Mouse (Mus musculus): ENCODE data around the gene Necab2. TPM values are rescaled to one million over a fixed set of nuclear protein-coding genes. Genes with fewer than 3 reads are reported as not detected.

The Necab2 gene
- polyA plus RNA-seq, 1 experiment from 2014 or later: 16.3 TPM

GRCm38 (mm10) chr8:119442013-119442412 is 4.5 kb upstream of the Necab2 start:
- WGBS: 76% methylated on average over 5 of the region's 5 CpGs
- Histone ChIP-seq H3K27ac (replicated peaks) (no peak overlapping the region), H3K36me3 (no peaks in the 10 kb centered on the region), H3K9me3 (replicated peaks) (no peaks in the 10 kb centered on the region), H3K27me3 (ENCODE audit: low read depth, poor library complexity, severe bottlenecking) (peaks cover 53% of the 10 kb centered on the region), H3K4me3 (no peak overlapping the region), H3K4me1 (peaks cover 37% of the 10 kb centered on the region)
- no peak for DNase-seq (ENCODE audit: low spot score)

GRCm38 (mm10) chr8:119442970-119443369 is 3.5 kb upstream of the Necab2 start:
- Histone ChIP-seq H3K4me1 (peaks cover 40% of the 10 kb centered on the region), H3K9me3 (replicated peaks) (no peaks in the 10 kb centered on the region), H3K4me3 (no peak overlapping the region), H3K27me3 (ENCODE audit: low read depth, poor library complexity, severe bottlenecking) (peaks cover 62% of the 10 kb centered on the region), H3K36me3 (no peaks in the 10 kb centered on the region), H3K27ac (replicated peaks) (no peak overlapping the region)
- 92% methylated on average over 8 of the region's 8 CpGs for WGBS
- DNase-seq (ENCODE audit: low spot score): no peak

GRCm38 (mm10) chr8:119446990-119447780 is 666 bp downstream of the Necab2 start:
- Histone ChIP-seq H3K36me3 (peaks cover 7% of the 10 kb centered on the region), H3K4me1 (peaks cover 31% of the 10 kb centered on the region), H3K9me3 (replicated peaks) (no peaks in the 10 kb centered on the region), H3K27ac (replicated peaks) (peak overlapping the region; percentile 92), H3K4me3 (peak overlapping the region; percentile 82), H3K27me3 (ENCODE audit: low read depth, poor library complexity, severe bottlenecking) (peaks cover 67% of the 10 kb centered on the region)
- DNase-seq (ENCODE audit: low spot score): peak; percentile 56
- whole genome bisulfite sequencing: 2% methylated on average over 62 of the region's 80 CpGs

- WGBS: 2% methylated on average over 17 of the region's 17 CpGs
- Histone ChIP-seq H3K27ac (replicated peaks) (peak overlapping the region; percentile 92), H3K36me3 (peaks cover 7% of the 10 kb centered on the region), H3K9me3 (replicated peaks) (no peaks in the 10 kb centered on the region), H3K4me1 (peaks cover 31% of the 10 kb centered on the region), H3K27me3 (ENCODE audit: low read depth, poor library complexity, severe bottlenecking) (peaks cover 61% of the 10 kb centered on the region), H3K4me3 (peak overlapping the region; percentile 82)
- peak; percentile 40 for DNase-seq (ENCODE audit: low spot score)
These were observed 1.3 kb downstream of the Necab2 start for GRCm38 (mm10) chr8:119447781-119448170.

- Histone ChIP-seq H3K9me3 (replicated peaks) (no peaks in the 10 kb centered on the region), H3K4me3 (no peak overlapping the region), H3K27ac (replicated peaks) (no peak overlapping the region), H3K36me3 (peaks cover 7% of the 10 kb centered on the region), H3K4me1 (peaks cover 31% of the 10 kb centered on the region), H3K27me3 (ENCODE audit: low read depth, poor library complexity, severe bottlenecking) (peaks cover 55% of the 10 kb centered on the region)
- no peak for DNase-seq (ENCODE audit: low spot score)
- 82% methylated on average over 12 of the region's 12 CpGs for WGBS
These were observed 3.1 kb downstream of the Necab2 start for GRCm38 (mm10) chr8:119449627-119450026.

- peaks cover 40% of the 10 kb centered on the region for H3K27me3 ChIP-seq (ENCODE audit: low read depth, poor library complexity, severe bottlenecking)
- no peak overlapping the region for H3K4me3 ChIP-seq
- DNase-seq (ENCODE audit: low spot score): no peak
- 94% methylated on average over 4 of the region's 4 CpGs for WGBS
- H3K4me1 ChIP-seq: peaks cover 24% of the 10 kb centered on the region
- H3K27ac ChIP-seq (replicated peaks): no peak overlapping the region
- peaks cover 7% of the 10 kb centered on the region for H3K36me3 ChIP-seq
- H3K9me3 ChIP-seq (replicated peaks): no peaks in the 10 kb centered on the region
These were observed 4.6 kb downstream of the Necab2 start for GRCm38 (mm10) chr8:119451131-119451530.

- WGBS: 93% methylated on average over 5 of the region's 5 CpGs
- no peak overlapping the region for H3K27ac ChIP-seq (replicated peaks)
- H3K27me3 ChIP-seq (ENCODE audit: low read depth, poor library complexity, severe bottlenecking): peaks cover 28% of the 10 kb centered on the region
- H3K4me1 ChIP-seq: peaks cover 10% of the 10 kb centered on the region
- H3K36me3 ChIP-seq: peaks cover 7% of the 10 kb centered on the region
- no peaks in the 10 kb centered on the region for H3K9me3 ChIP-seq (replicated peaks)
- no peak overlapping the region for H3K4me3 ChIP-seq
- DNase-seq (ENCODE audit: low spot score): no peak
These were observed 6.4 kb downstream of the Necab2 start for GRCm38 (mm10) chr8:119452919-119453318.

- H3K27me3 ChIP-seq (ENCODE audit: low read depth, poor library complexity, severe bottlenecking): no peaks in the 10 kb centered on the region
- no peak overlapping the region for H3K27ac ChIP-seq (replicated peaks)
- no peak overlapping the region for H3K4me3 ChIP-seq
- no peak for DNase-seq (ENCODE audit: low spot score)
- H3K4me1 ChIP-seq: peaks cover 9% of the 10 kb centered on the region; the same call in 1 of the 2 replicates
- peaks cover 5% of the 10 kb centered on the region for H3K36me3 ChIP-seq
- H3K9me3 ChIP-seq (replicated peaks): no peaks in the 10 kb centered on the region
- WGBS: 92% methylated on average over 5 of the region's 5 CpGs
These were observed 9.5 kb downstream of the Necab2 start for GRCm38 (mm10) chr8:119456045-119456444.

- Histone ChIP-seq H3K4me1 (peaks cover 29% of the 10 kb centered on the region), H3K9me3 (replicated peaks) (no peaks in the 10 kb centered on the region), H3K27me3 (ENCODE audit: low read depth, poor library complexity, severe bottlenecking) (peaks cover 20% of the 10 kb centered on the region), H3K4me3 (no peak overlapping the region), H3K36me3 (no peaks in the 10 kb centered on the region), H3K27ac (replicated peaks) (no peak overlapping the region; the same call in 1 of the 2 replicates)
- WGBS: 64% methylated on average over 16 of the region's 16 CpGs
- no peak for DNase-seq (ENCODE audit: low spot score)
These were observed 13.2 kb downstream of the Necab2 start for GRCm38 (mm10) chr8:119459724-119460123.

GRCm38 (mm10) chr8:119461356-119461755 is 14.8 kb downstream of the Necab2 start:
- Histone ChIP-seq H3K4me3 (no peak overlapping the region), H3K36me3 (no peaks in the 10 kb centered on the region), H3K27ac (replicated peaks) (no peak overlapping the region), H3K4me1 (peaks cover 45% of the 10 kb centered on the region), H3K9me3 (replicated peaks) (no peaks in the 10 kb centered on the region), H3K27me3 (ENCODE audit: low read depth, poor library complexity, severe bottlenecking) (peaks cover 37% of the 10 kb centered on the region)
- 85% methylated on average over 9 of the region's 9 CpGs for WGBS
- DNase-seq (ENCODE audit: low spot score): no peak

GRCm38 (mm10) chr8:119463709-119464108 is 17.2 kb downstream of the Necab2 start:
- H3K4me1 ChIP-seq: peaks cover 51% of the 10 kb centered on the region
- 56% methylated on average over 7 of the region's 7 CpGs for WGBS
- H3K27ac ChIP-seq (replicated peaks): peak overlapping the region; percentile 68
- DNase-seq (ENCODE audit: low spot score): no peak
- peaks cover 49% of the 10 kb centered on the region for H3K27me3 ChIP-seq (ENCODE audit: low read depth, poor library complexity, severe bottlenecking)
- H3K36me3 ChIP-seq: peaks cover 10% of the 10 kb centered on the region
- no peak overlapping the region for H3K4me3 ChIP-seq
- no peaks in the 10 kb centered on the region for H3K9me3 ChIP-seq (replicated peaks)

GRCm38 (mm10) chr8:119466105-119466504 is 19.6 kb downstream of the Necab2 start:
- H3K27me3 ChIP-seq (ENCODE audit: low read depth, poor library complexity, severe bottlenecking): peaks cover 49% of the 10 kb centered on the region
- H3K27ac ChIP-seq (replicated peaks): 0 out of 2 replicates have a peak overlapping the region, but pooled peaks have one; percentile 63
- peaks cover 14% of the 10 kb centered on the region for H3K36me3 ChIP-seq
- H3K4me3 ChIP-seq: peak overlapping the region; percentile 42
- DNase-seq (ENCODE audit: low spot score): peak; percentile 55
- H3K4me1 ChIP-seq: peaks cover 42% of the 10 kb centered on the region
- no peaks in the 10 kb centered on the region for H3K9me3 ChIP-seq (replicated peaks)
- WGBS: 3% methylated on average over 18 of the region's 18 CpGs

GRCm38 (mm10) chr8:119466794-119467193 is 20.3 kb downstream of the Necab2 start:
- 81% methylated on average over 10 of the region's 10 CpGs for WGBS
- Histone ChIP-seq H3K36me3 (peaks cover 14% of the 10 kb centered on the region), H3K27ac (replicated peaks) (0 out of 2 replicates have a peak overlapping the region, but pooled peaks have one; percentile 63), H3K4me3 (no peak overlapping the region), H3K9me3 (replicated peaks) (no peaks in the 10 kb centered on the region), H3K4me1 (peaks cover 42% of the 10 kb centered on the region), H3K27me3 (ENCODE audit: low read depth, poor library complexity, severe bottlenecking) (peaks cover 49% of the 10 kb centered on the region)
- no peak for DNase-seq (ENCODE audit: low spot score)
